Mouse (Mus musculus): ENCODE results near the gene Sult3a2. TPM values are rescaled to one million over a fixed set of nuclear protein-coding genes. Genes with fewer than 3 reads are reported as not detected.
"Not testable (repeated sequence)": the region's sequence is repeated elsewhere in the genome, so short reads cannot be mapped to it uniquely, and the experiment has no call there.

Sult3a2 gene
- not detected in 2 replicates for polyA plus RNA-seq (2011; ENCODE audit: insufficient read length, low read depth, missing spikeins)

DNA sequence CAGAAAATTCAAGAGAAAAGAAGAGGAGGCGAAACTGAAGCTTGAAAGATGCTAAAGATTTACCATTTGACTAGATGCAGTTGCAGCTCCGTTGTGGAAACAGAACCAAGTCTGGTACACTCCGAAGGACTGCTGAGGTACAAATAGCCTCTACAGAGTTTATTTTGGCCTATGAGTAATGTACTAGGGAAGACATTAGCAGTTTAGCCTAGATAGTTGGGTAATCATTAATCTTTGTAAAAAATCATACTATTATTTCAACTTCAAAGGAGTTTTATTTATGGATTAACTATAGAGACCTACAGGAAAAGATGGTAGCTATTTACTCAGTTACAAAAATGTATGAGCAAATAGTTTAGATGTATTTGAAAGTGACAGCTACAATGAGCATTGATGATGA is at the start of gene Sult3a2:
Gene Sult3a2 (minus strand): TSS at position 101 of the 400 bp plus-strand sequence.
- H3K27ac ChIP-seq (ENCODE audit: insufficient read depth, low read length) = no peak within 1 kb of the TSS
- no peak within 1 kb of the TSS for H3K4me3 ChIP-seq (ENCODE audit: insufficient read depth, low read length)
- peaks cover 2% of the 10 kb centered on the region; the same call in 1 of the 2 replicates for H3K4me1 ChIP-seq (ENCODE audit: control insufficient read depth, insufficient read depth, low read length)
- TF ChIP-seq CTCF (IDR thresholded peaks at IDR 0.05; ENCODE audit: borderline replicate concordance, insufficient read depth, low read length) (no peak), POLR2A (IDR thresholded peaks at IDR 0.05; ENCODE audit: low read depth, low read length) (no peak)

DNA sequence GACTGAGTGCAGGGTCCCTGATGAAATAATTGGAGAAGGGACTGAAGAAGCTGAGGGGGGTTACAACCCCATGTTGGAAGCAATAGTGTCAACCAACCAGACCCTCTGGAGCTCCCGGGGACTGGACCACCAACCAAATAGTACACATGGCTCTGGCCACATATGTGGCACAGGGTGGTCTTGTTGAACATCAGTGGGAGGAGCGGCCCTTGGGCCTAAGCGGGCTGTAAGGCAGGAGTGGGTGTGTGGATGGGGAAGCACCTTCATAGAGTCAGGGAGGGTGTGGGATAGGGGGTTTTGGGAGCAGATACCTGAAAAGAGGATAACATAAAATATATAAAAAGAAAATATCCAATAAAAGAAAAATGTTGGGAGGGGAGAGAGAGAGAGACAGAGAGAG is 34.4 kb upstream of the Sult3a2 start:
- Histone ChIP-seq H3K4me3 (ENCODE audit: insufficient read depth, low read length) (no peak overlapping the region), H3K4me1 (ENCODE audit: control insufficient read depth, insufficient read depth, low read length) (no peaks in the 10 kb centered on the region), H3K27ac (ENCODE audit: insufficient read depth, low read length) (no peak overlapping the region)
- no peak for TF ChIP-seq CTCF (IDR thresholded peaks at IDR 0.05; ENCODE audit: borderline replicate concordance, insufficient read depth, low read length)

DNA sequence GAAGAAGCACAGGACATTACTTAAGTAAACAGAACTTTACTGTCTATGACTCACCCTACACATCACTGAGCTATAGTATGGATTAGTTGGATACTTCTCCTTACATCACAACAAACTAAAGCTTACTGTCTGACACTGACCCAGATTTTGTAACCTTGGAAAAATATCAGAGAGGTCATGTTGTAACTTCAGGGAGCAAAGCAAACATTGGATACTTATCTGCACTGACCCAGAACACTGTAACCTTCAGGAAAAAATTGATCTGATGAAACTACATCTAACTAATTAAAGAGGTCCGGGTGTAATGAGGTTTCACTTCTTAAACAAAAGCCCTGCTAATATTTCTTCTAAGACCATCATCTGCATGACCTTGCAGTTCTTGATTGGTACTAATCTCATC is 30.4 kb upstream of the Sult3a2 start:
- H3K4me3 ChIP-seq (ENCODE audit: insufficient read depth, low read length) = no peak overlapping the region

DNA sequence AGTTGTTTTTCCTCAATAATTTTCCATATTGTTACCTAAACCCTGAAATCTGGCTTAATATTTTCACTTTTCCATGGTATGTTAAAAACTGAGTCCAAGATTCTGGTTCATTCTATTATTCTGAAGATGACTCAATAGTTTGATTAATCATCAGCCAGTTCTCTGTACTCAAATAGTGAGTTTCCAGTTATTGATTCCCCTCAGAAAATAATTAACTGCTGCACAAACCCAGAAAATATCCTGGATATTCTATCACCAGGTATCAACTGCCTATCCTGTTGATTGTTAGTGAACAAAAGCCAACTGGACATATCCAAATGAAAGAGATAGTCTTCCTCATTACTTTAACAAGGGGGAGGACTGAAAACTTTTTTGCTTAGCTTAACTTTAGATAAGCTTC is 27.8 kb upstream of the Sult3a2 start:
- no peak overlapping the region for H3K4me3 ChIP-seq (ENCODE audit: insufficient read depth, low read length)
- no peaks in the 10 kb centered on the region for H3K4me1 ChIP-seq (ENCODE audit: control insufficient read depth, insufficient read depth, low read length)
- TF ChIP-seq CTCF (IDR thresholded peaks at IDR 0.05; ENCODE audit: borderline replicate concordance, insufficient read depth, low read length) (no peak), POLR2A (IDR thresholded peaks at IDR 0.05; ENCODE audit: low read depth, low read length) (no peak)
- no peak overlapping the region for H3K27ac ChIP-seq (ENCODE audit: insufficient read depth, low read length)

More for the DNA sequence above, 30.4 kb upstream of the Sult3a2 start:
- TF ChIP-seq CTCF (IDR thresholded peaks at IDR 0.05; ENCODE audit: borderline replicate concordance, insufficient read depth, low read length) = no peak
- TF ChIP-seq POLR2A (IDR thresholded peaks at IDR 0.05; ENCODE audit: low read depth, low read length) = no peak
- no peaks in the 10 kb centered on the region for H3K4me1 ChIP-seq (ENCODE audit: control insufficient read depth, insufficient read depth, low read length)
- no peak overlapping the region for H3K27ac ChIP-seq (ENCODE audit: insufficient read depth, low read length)

DNA sequence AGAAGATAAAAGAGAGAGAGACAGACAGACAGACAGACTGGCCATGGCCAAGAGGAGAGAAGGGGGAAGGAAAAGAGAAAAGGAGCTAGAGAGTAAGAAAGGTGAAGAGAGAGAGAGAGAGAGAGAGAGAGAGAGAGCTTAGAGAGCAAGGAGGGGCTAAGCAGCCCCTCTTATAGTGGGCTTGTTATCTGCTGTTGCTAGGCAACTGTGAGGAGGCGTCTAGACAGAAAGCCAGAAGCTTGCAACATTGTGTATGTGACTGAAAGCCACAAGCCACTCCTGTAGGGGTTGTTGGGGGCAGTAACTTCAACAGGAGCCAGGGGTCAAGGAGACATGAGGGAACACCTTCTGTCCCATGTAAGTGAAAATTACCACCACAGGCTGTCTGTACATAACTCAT is 25.3 kb upstream of the Sult3a2 start:
- H3K4me3 ChIP-seq (ENCODE audit: insufficient read depth, low read length) = no peak overlapping the region
- H3K27ac ChIP-seq (ENCODE audit: insufficient read depth, low read length) = no peak overlapping the region
- H3K4me1 ChIP-seq (ENCODE audit: control insufficient read depth, insufficient read depth, low read length) = no peaks in the 10 kb centered on the region
- no peak for TF ChIP-seq POLR2A (IDR thresholded peaks at IDR 0.05; ENCODE audit: low read depth, low read length)
- no peak for TF ChIP-seq CTCF (IDR thresholded peaks at IDR 0.05; ENCODE audit: borderline replicate concordance, insufficient read depth, low read length)

DNA sequence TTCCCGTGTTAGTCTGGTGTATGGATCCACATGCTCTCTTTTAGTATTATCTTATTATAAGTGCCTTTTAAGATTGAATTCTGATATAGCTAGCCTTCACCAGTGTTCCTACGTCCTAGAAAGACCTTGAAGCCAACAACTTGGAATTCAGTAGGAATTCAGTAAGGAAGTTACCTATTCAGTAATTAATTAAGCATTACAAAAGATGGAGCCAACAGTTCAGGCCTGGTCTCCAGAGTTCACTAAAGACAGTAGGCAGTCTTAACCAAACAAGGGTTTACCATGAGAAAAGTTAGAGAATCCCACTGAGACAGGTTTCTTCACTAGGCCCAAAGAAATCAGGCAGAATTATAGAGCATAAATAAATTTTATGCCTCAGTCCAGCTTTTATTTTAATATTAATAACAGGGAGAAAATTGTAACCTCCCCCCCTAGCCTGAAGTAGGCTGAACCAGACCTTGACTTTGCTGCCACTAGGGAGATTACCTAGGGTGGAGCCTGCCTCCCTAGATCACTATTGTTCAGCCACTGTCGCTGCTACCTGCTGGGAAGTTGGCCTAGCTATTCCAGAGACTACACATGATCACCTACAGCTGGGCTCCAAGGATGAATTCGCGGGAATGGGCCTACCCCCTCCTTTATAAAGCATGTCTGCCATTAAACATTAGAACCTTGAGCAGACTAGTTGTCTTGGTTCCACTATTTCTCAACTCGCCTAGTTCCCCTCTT is 10.9 kb upstream of the Sult3a2 start:
- H3K27ac ChIP-seq (ENCODE audit: insufficient read depth, low read length); H3K4me3 ChIP-seq (ENCODE audit: insufficient read depth, low read length); H3K4me1 ChIP-seq (ENCODE audit: control insufficient read depth, insufficient read depth, low read length): not testable (repeated sequence)

DNA sequence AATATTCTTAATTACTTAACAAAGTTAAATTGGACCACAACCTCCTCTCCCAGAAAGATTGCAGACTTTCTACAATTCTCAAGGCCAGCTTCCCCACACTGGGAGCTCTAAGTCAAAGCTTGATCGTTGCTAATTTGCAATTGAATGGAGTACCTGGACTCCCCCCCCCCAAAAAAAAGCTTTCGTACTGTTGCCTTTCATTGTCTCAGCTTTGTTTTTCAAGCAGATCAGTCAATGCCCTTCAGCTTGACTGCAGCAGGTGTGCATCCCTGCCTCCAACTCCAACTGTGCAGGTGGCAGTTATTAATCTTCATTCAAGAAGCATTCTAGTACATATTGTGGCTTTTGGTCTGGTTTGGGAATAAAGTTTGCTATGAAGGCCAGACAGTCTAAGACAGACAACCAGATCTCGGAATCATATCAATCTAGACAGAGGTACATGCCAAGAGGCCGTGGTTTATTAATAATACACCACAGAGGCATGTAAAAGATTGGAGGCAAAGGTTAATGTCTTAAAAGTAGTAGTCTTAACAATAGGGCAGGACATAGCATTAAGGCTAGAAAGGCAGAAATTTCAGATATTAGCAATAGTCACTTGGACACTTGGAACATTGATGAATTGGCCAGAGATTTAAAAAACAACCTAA is 9.9 kb upstream of the Sult3a2 start:
- not testable (repeated sequence) for H3K4me3 ChIP-seq (ENCODE audit: insufficient read depth, low read length); H3K27ac ChIP-seq (ENCODE audit: insufficient read depth, low read length); H3K4me1 ChIP-seq (ENCODE audit: control insufficient read depth, insufficient read depth, low read length)

DNA sequence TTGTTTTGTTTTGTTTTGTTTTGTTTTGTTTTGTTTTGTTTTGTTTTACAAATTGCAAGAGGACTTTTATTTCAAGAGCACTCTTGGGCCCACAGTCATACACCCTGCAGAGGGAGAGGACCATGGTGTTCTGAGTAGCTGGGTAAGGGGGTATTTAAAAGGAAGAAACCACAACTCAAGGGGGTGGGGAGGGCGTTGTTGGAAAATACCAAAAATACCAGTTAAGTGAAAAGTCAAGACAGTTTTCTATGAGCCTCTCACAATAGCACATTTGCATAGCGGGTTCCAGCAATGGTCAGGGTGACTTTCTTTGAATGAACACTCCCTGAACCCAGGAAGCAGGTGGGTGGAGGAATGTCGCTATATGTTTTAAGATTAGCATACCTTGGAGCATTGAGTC is 5.7 kb upstream of the Sult3a2 start:
- not testable (repeated sequence) for H3K4me3 ChIP-seq (ENCODE audit: insufficient read depth, low read length); H3K4me1 ChIP-seq (ENCODE audit: control insufficient read depth, insufficient read depth, low read length); H3K27ac ChIP-seq (ENCODE audit: insufficient read depth, low read length)

DNA sequence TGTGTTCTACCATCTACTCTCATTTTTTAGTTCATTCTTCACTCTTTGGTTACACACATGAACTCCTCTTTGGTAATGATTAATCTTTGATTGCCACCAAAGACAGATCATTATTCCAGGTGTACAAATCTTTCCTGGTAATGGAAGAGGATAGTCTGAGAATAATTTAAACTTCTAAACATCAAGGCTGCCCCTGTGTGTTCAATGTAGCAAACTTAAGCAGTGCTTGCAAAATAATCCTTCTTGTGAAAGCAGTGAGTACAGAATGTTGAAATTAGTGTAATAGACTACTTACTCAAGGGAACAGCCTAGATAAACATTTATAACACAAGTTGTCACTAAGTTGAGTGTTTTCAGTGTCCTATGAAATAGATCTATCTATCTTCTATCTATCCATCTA is 1.0 kb upstream of the Sult3a2 start:
- Histone ChIP-seq H3K4me1 (ENCODE audit: control insufficient read depth, insufficient read depth, low read length) (peaks cover 2% of the 10 kb centered on the region; the same call in 1 of the 2 replicates), H3K27ac (ENCODE audit: insufficient read depth, low read length) (no peak overlapping the region), H3K4me3 (ENCODE audit: insufficient read depth, low read length) (no peak overlapping the region)
- TF ChIP-seq POLR2A (IDR thresholded peaks at IDR 0.05; ENCODE audit: low read depth, low read length) (no peak), CTCF (IDR thresholded peaks at IDR 0.05; ENCODE audit: borderline replicate concordance, insufficient read depth, low read length) (no peak)

DNA sequence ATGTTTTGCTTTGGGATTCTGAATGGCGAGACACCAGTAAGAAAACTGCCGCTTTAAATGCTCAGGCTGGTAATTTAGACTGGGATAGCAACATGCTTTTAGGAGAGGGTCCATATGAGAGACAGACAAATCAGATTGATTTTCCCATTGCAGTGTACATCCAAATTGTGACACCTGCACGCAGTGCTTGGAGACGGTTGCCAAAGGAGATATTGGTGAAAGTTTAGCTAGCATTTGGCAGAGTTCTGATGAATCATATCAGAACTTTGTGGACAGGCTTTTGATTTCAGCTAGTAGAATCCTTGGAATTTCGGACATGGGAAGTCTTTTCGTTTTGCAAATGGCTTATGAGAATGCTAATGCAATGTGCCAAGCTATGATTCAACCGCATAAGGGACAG is 51.3 kb downstream of the Sult3a2 start:
- H3K4me1 ChIP-seq (ENCODE audit: control insufficient read depth, insufficient read depth, low read length) = not testable (repeated sequence)

DNA sequence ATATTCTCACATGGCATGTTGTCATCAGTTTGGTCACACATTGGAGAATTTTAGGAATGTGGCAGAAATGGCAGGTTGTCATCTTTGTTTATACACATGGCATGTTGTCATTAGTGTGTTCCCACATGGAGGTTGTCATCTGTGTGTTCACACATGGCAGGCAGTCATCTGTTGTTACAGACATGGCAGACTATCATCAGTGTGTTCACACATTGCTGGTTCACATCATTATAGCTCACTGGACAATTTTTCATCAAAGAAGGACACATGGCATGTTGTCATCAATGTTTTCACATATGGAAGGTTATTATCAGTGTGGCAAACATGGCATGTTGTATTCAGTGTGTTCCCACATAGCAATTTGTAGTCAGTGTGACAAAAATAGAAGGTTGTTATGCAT is 53.3 kb downstream of the Sult3a2 start:
- TF ChIP-seq POLR2A (IDR thresholded peaks at IDR 0.05; ENCODE audit: low read depth, low read length) = no peak
- TF ChIP-seq CTCF (IDR thresholded peaks at IDR 0.05; ENCODE audit: borderline replicate concordance, insufficient read depth, low read length) = no peak

More for the DNA sequence above, 51.3 kb downstream of the Sult3a2 start:
- H3K4me3 ChIP-seq (ENCODE audit: insufficient read depth, low read length); H3K27ac ChIP-seq (ENCODE audit: insufficient read depth, low read length): not testable (repeated sequence)

More for the DNA sequence above, 53.3 kb downstream of the Sult3a2 start:
- Histone ChIP-seq H3K4me3 (ENCODE audit: insufficient read depth, low read length) (no peak overlapping the region), H3K27ac (ENCODE audit: insufficient read depth, low read length) (no peak overlapping the region), H3K4me1 (ENCODE audit: control insufficient read depth, insufficient read depth, low read length) (no peaks in the 10 kb centered on the region)
